Mouse (Mus musculus) ES-CJ7 (cell line): ENCODE results near the gene Gtpbp10.
A peak's percentile ranks its signal among the peaks of the same experiment; 100 is the strongest.

Experiments used
- DNase-seq: peaks from one replicate; pipeline ENCODE4 v3.0.0; 2011; ENCODE audit warnings: low read depth, low spot score

Gtpbp10 gene

DNA sequence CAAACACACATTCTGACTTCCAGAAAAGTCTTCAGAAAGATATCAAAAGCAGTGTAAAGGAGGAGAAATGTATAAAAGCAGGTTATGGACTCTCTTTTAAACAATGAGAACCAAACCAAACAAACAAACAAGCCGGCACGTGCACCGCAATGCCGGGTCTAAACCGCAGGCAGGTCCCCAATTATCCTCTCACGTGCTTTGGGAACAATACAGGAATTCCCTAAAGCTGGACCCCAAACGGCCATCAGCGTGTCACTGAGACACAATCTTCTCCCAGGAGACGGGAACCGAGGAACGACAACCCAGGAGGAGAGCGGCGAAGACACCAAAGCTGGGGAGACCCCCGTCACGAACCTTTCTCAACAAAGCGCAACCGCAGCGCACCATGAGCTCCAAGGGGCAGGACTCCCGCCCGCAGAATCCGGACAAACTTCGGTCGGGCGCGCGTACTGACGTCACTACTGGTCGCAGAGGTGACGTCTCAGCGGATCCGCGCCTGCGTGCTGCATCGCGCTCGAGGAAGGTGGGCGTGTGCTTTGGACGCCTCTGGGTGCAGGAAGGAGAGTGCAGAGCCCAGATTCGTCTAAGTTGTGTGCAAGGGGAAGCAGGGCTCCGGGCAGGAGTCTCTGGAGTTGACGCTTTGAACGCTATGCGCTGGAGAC, at the start of gene Gtpbp10:
Gene Gtpbp10, minus strand, starts transcription at position 460 of the 662 bp plus-strand sequence.
- DNase-seq, result peak; percentile 95

DNA sequence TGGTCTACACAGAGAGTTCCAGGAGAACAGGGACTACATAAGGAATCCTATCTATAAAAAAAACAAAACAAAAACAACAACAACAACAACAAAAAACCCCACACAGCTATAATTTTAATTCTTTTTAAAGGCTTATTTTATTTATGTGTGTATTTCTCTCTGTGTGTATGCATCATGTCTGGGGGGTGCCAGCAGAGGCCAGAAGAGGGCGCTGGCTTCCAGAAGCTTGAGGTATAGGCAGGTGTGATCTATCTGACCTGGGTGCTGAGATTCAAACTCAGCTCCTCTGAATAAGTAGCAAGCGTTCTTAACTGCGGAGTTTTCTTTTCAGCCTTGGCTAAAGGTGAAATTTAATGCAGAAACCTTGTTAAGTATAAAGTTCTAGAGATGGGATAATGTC, 28.3 kb upstream of the Gtpbp10 start:
- peak; percentile 17 for DNase-seq

- peak; percentile 66 for DNase-seq
Observed at GRCm38 (mm10) chr5:5573749-5574317, 14.5 kb upstream of the Gtpbp10 start, which contains the start of gene Gm8773. TSS of gene Gm8773 (plus strand) at chr5:5573799.

- no peak for DNase-seq
Observed at GRCm38 (mm10) chr5:5562435-5562834, 3.1 kb upstream of the Gtpbp10 start.

- peak; percentile 50 for DNase-seq
Observed at GRCm38 (mm10) chr5:5561041-5561706, 1.8 kb upstream of the Gtpbp10 start.

GRCm38 (mm10) chr5:5559798-5560197, 460 bp upstream of the Gtpbp10 start:
- DNase-seq, result no peak

GRCm38 (mm10) chr5:5551110-5551509, 8.2 kb downstream of the Gtpbp10 start:
- no peak for DNase-seq

DNA sequence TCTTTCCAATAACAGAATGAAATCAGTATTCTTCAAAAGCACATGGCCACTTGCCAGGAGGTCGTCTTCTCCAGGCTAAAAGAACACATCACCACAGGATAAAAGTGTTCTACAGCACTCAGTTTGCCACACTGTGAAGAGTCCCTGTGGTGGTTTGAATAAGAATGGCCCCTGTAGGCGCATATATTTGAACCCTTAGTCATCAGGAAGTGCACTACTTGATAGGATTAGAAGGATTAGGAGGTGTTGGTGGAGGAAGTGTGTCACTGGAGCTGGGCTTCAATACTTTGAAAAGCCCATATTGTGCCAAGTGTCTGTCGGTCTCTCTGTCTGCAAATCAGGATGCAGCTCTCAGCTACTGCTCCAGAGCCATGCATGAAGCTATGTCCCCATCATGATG, 19.0 kb downstream of the Gtpbp10 start:
- peak; percentile 17 for DNase-seq

- no peak for DNase-seq
Observed at GRCm38 (mm10) chr5:5539771-5540170, 19.6 kb downstream of the Gtpbp10 start.

DNA sequence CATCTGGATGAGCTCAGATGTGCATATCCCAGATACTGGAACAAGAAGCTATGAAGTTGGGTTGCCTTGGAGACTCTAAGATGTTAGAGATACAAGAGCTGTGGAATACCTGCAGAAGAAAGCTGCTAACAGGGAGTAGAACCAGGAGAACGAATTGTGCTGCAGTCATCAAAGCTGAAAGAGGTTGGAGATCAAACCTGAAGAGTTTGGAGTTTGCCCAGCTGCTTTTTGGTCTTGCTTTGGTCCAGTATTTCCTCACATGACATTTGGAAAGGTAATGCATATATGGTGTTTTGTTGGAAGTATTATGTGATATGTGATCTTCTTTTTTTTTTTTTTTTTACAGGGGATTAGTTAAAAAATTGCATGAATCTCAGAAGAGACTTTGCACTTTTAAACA, 23.2 kb downstream of the Gtpbp10 start:
- DNase-seq, result no peak

GRCm38 (mm10) chr5:5533656-5534420, 25.5 kb downstream of the Gtpbp10 start:
- DNase-seq, result no peak

- DNase-seq, result no peak
Observed at GRCm38 (mm10) chr5:5515411-5515810, 43.9 kb downstream of the Gtpbp10 start.

DNA sequence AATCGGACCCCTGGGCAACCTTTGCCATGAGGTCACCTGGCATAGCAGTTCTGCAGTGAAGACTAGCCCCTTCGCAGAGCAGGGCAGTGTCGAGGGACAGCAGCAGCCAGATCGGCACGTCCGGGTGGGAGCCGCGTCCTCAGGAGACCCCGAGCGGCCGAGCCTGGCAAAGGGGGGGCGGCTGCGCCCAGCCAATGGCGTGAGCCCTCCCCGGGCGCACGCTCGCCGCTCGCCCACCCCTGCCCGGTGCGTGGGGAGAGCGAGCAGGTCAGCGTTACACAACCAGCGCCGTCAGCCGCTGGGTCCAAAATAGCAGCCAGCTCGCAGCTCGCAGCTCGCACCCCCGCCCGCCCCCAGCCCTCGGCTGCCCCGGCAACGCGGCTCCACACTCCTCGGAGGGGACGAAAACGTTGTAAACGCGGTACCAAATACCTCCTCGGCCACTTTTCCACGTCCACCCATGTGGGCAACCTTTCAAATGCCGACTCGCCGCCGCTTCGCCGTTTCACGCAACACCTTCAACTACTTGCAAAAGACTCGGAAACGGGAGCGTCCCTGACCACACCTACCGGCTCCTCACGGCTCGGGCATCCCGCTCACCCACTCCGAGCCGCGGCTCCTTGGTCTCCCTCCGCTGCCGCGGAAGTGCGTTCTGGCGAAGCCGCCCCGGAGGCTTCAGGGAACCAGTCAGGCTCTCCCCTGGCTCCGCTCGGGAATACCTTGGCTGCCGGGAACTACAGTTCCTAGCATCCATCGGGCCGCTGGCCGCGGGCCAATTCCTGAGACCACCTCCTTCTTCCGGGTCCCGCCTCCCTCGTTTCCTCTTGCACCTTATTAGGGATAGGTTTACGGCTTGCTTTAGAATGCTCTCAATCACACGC, 44.9 kb downstream of the Gtpbp10 start, which contains the start of gene Cldn12:
Gene Cldn12, minus strand, starts transcription at position 763 of the 881 bp plus-strand sequence.
- peak; percentile 92 for DNase-seq

GRCm38 (mm10) chr5:5511401-5511800, 47.9 kb downstream of the Gtpbp10 start:
- DNase-seq, result no peak

- no peak for DNase-seq
Observed at GRCm38 (mm10) chr5:5510989-5511388, 48.3 kb downstream of the Gtpbp10 start.

DNA sequence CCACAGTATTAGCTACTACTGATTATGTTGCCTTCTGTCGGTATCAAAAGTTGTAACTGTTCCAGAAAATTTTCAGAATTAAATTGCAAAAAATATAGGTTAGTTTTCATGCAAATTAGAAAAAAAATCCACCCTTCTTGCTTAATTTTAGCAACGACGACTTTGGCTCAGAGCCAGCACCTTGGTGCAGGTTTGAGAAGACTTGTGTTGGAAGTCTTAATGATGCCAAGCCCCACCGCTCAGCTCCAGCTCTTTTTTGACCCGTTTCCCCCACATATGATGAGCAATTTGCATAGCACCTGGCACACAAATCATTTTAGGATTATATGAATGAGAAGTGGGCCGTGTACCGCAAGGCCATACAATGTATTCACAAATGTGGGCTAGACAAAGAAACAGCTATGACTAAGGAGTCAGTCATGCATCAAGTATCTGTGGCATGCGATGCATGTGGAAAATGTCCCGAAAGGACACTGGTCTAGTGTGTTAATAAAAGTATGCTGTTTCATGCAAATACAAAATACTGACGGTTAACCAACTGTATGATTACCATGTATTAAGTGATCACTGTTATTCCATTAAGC, 48.9 kb downstream of the Gtpbp10 start:
- DNase-seq, result no peak

DNA sequence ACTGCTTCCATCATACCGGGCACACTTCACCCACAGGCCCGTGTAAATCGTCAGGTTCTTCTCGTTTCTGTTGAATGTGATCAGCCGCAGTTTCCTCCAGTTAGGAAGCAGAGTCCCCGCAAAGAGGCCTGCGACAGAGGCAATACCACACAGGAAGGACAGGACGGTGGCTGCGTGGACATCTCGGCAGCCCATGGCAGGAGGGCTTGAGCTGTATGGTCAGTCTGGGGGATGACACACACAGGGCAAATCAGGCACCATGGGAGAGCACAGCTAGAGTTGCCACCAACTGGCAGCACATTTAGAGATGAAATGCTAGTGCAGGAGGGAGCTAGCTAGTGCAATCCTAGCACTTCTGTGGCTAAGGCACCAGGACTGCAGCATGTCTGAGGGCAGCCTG, 51.1 kb downstream of the Gtpbp10 start:
- no peak for DNase-seq

DNA sequence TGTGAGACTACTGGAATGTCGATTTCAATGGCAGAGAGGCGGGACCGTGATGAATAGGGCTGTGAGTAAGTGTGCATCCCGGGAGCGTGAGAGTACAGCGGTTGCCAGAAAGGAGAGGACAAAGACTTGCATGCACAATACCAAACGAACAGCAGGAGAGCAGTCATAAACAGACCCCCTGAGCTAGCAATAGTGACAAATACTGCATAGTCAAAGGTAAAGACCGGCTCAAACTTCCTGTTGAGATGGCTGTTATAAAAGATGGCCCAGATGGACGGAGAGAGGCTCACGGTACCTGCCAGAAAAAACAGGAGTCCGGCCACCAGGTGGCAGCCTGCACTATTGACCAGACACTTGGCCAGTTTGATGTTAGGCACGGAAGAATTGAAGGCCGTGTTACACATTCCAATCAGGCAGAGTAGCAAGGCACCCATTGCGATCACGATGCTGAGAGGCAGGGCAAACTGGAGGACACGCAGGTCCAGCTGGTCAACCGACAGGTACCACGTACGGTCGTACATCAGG, 51.6 kb downstream of the Gtpbp10 start:
- peak; percentile 72 for DNase-seq

GRCm38 (mm10) chr5:5504456-5504855, 54.9 kb downstream of the Gtpbp10 start:
- DNase-seq, result peak; percentile 96

- DNase-seq, result no peak
Observed at GRCm38 (mm10) chr5:5503381-5503780, 56.0 kb downstream of the Gtpbp10 start.
